Mouse (Mus musculus) testis, adult 2 months (tissue): ENCODE results near the gene Cdhr5. TPM values are rescaled to one million over a fixed set of nuclear protein-coding genes. Genes with fewer than 3 reads are reported as not detected.

ENCODE experiments used
- H3K27ac ChIP-seq: fragments of 200-500 bp; 2 replicates; pipeline ENCODE4 v1.5.1; 2012; ENCODE audit warnings: low read depth, low read length; ENCODE audit not compliant: control insufficient read depth, insufficient read depth
- H3K27me3 ChIP-seq: fragments of 200-500 bp; 2 replicates; pipeline ENCODE4 v1.6.1; 2012; ENCODE audit warnings: mild to moderate bottlenecking, low read length, moderate library complexity; ENCODE audit not compliant: control insufficient read depth, insufficient read depth
- H3K36me3 ChIP-seq: fragments of 200-500 bp; 2 replicates; pipeline ENCODE4 v1.6.1; 2012; ENCODE audit warnings: mild to moderate bottlenecking, low read length; ENCODE audit not compliant: control insufficient read depth, insufficient read depth
- H3K4me1 ChIP-seq: fragments of 200-500 bp; 2 replicates; pipeline ENCODE4 v1.6.1; 2012; ENCODE audit warnings: low read length; ENCODE audit not compliant: control insufficient read depth, insufficient read depth
- H3K4me3 ChIP-seq: fragments of 200-500 bp; 2 replicates; pipeline ENCODE4 v1.5.1; 2012; ENCODE audit warnings: low read depth, mild to moderate bottlenecking, low read length, moderate library complexity, mixed read lengths; ENCODE audit not compliant: control insufficient read depth
- CTCF ChIP-seq: fragments of 200-500 bp; IDR thresholded peaks from 2 replicates; pipeline ENCODE4 v1.5.1; 2012; ENCODE audit warnings: low read depth, mild to moderate bottlenecking, inconsistent platforms, low read length, moderate library complexity; ENCODE audit not compliant: control insufficient read depth, insufficient read depth, insufficient replicate concordance
- POLR2A ChIP-seq: fragments of 200-500 bp; IDR thresholded peaks from 2 replicates; pipeline ENCODE4 v1.6.1; 2012; ENCODE audit warnings: low read depth, mild to moderate bottlenecking, inconsistent platforms, low read length, moderate library complexity; ENCODE audit not compliant: control insufficient read depth
- polyA plus RNA-seq: library from polyadenylated mRNA; depleted of rRNA; stranded (reverse); fragments of >200 nt; gene quantifications from 2 replicates; pipeline ENCODE4 v1.2.3, GENCODE M21; 2012

Gene Cdhr5
- polyA plus RNA-seq, 1 experiment, result 0.91 TPM

DNA sequence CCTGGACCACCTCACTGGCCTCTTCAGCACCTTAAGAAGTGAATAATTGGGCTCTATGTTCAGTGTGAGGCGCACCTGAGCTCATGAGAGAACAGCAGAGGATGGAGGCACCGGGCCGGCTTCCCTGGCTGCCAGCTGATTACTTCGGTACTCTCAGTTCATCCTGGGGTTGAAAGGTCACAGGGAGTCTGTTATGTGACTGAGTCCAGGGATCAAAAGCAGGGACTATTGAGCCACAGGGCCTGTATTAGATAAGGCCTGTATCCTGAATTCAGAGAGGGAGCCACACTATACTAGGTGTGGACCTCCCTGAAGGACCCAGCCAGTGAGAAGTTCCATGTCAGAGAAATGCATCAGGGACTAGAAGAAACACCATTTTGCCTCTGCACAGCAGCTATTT is 28.0 kb upstream of the Cdhr5 start:
- TF ChIP-seq CTCF (no peak), POLR2A (no peak)
- H3K36me3 ChIP-seq, result peaks cover 2% of the 10 kb centered on the region; the same call in 1 of the 2 replicates
- peaks cover 3% of the 10 kb centered on the region for H3K4me1 ChIP-seq
- H3K27me3 ChIP-seq, result no peaks in the 10 kb centered on the region
- no peak overlapping the region for H3K4me3 ChIP-seq
- H3K27ac ChIP-seq, result no peak overlapping the region

- Histone ChIP-seq H3K4me3 (no peak overlapping the region), H3K36me3 (peaks cover 2% of the 10 kb centered on the region; the same call in 1 of the 2 replicates), H3K27ac (no peak overlapping the region), H3K27me3 (no peaks in the 10 kb centered on the region), H3K4me1 (no peaks in the 10 kb centered on the region)
- TF ChIP-seq POLR2A (no peak), CTCF (no peak)
Observed at GRCm38 (mm10) chr7:141302702-141303268, 26.2 kb upstream of the Cdhr5 start.

- Histone ChIP-seq H3K4me3 (no peak overlapping the region), H3K36me3 (peaks cover 2% of the 10 kb centered on the region; the same call in 1 of the 2 replicates), H3K27me3 (no peaks in the 10 kb centered on the region), H3K4me1 (no peaks in the 10 kb centered on the region), H3K27ac (no peak overlapping the region)
- no peak for TF ChIP-seq CTCF
- TF ChIP-seq POLR2A, result no peak
Observed at GRCm38 (mm10) chr7:141301386-141301785, 24.8 kb upstream of the Cdhr5 start.

DNA sequence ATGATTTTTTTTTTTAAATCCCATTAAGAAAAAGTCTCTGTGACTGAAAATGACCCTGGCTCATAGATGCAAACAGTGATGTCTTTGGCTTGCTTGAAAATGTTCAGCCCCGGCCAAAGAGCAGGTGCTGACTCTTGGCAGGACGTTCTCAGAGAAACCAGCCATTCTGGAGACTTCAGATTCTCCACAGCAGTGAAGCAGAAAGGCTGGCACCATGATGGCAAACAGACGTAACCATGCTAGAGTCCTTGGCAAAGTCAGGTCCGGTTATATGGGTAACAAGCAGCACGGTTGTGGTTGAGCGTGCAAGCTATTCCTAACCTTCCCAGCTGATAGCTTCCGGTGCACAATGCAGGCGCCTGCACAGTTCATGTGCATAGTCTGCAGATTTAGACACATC is 22.6 kb upstream of the Cdhr5 start:
- TF ChIP-seq POLR2A, result no peak
- TF ChIP-seq CTCF, result no peak
- Histone ChIP-seq H3K36me3 (peaks cover 2% of the 10 kb centered on the region; the same call in 1 of the 2 replicates), H3K4me1 (peaks cover under 1% of the 10 kb centered on the region; the same call in 1 of the 2 replicates), H3K27ac (no peak overlapping the region), H3K27me3 (no peaks in the 10 kb centered on the region), H3K4me3 (no peak overlapping the region)

DNA sequence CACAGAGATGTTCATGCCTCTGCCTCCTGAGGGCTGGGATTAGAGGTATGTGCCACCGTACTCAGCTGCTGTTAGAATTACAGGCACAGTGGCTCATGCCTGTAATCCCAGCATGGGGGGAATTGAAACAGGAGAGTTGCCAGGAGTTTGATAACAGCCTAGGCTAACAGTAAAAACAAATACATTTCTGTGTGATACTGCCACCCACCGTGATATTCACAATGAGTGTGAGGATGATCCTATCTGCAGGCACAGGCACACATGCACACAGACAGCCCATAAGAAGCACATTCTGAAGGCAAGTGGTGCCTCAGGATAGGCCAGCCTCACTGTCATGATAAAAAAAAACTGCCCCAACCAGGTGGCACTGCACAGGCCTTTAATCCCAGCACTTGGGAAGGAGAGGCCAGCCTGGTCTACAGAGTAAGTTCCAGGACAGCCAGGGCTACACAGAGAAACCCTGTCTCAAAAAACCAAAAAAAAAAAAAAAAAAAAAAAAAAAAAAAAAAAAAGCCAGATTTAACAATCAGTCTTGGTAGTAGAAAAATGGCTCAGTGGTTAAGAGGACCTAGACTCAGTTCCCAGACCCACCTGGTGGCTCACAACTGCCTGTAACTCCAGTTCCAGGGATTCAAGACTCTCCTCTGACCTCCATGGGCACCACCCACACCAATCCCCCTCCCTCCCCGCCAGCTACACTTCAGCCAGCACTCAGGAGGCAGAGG is 21.5 kb upstream of the Cdhr5 start:
- no peak overlapping the region for H3K27ac ChIP-seq
- H3K4me3 ChIP-seq, result no peak overlapping the region
- peaks cover 2% of the 10 kb centered on the region; the same call in 1 of the 2 replicates for H3K36me3 ChIP-seq
- no peak for TF ChIP-seq CTCF
- no peak for TF ChIP-seq POLR2A
- peaks cover 9% of the 10 kb centered on the region for H3K4me1 ChIP-seq
- no peaks in the 10 kb centered on the region for H3K27me3 ChIP-seq

DNA sequence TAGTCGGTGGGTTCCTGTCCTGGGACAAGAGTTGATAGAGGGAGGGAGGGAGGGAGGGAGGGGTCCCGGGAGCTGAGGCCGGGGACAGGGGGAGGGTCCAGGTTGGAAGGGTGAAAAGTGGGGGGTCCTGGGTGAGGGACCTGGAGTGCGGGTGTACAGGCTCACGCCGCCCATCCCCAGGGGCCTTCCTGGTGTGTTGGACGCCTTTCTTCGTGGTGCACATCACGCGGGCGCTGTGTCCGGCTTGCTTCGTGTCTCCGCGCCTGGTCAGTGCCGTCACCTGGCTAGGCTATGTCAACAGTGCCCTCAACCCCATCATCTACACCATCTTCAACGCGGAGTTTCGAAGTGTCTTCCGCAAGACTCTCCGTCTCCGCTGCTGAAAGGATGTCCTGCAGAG is 17.9 kb upstream of the Cdhr5 start:
- H3K36me3 ChIP-seq, result no peaks in the 10 kb centered on the region
- H3K4me1 ChIP-seq, result peaks cover 9% of the 10 kb centered on the region
- no peaks in the 10 kb centered on the region for H3K27me3 ChIP-seq
- no peak overlapping the region for H3K27ac ChIP-seq
- peak overlapping the region; percentile 41; the same call in 1 of the 2 replicates for H3K4me3 ChIP-seq
- no peak for TF ChIP-seq POLR2A
- TF ChIP-seq CTCF, result no peak

GRCm38 (mm10) chr7:141293852-141294471 is 17.4 kb upstream of the Cdhr5 start:
- Histone ChIP-seq H3K36me3 (no peaks in the 10 kb centered on the region), H3K27ac (peak overlapping the region; percentile 59), H3K4me1 (peaks cover 9% of the 10 kb centered on the region), H3K4me3 (peak overlapping the region; percentile 41), H3K27me3 (no peaks in the 10 kb centered on the region)
- TF ChIP-seq CTCF, result no peak
- TF ChIP-seq POLR2A, result no peak
